Mouse (Mus musculus): Measurements from ENCODE around the gene Zfp956.

GRCm38 (mm10) chr6:47963051-47963450, 9.9 kb downstream of the Zfp956 start:
- TF ChIP-seq CTCF (IDR thresholded peaks at IDR 0.05; ENCODE audit: low read depth) (no peak), EP300 (IDR thresholded peaks at IDR 0.05; ENCODE audit: low read depth) (no peak)

Data from liver, postnatal 0 days (tissue).